Mouse (Mus musculus) G1E-ER4 (cell line): Measurements from ENCODE around the gene Pla2g6. TPM values are rescaled to one million over a fixed set of nuclear protein-coding genes. Genes with fewer than 3 reads are reported as not detected.

Experiments
- GATA1 ChIP-seq: IDR thresholded peaks from one replicate; pipeline ENCODE4 v1.8.0; 2012; ENCODE audit warnings: low read length, inconsistent platforms
- polyA plus RNA-seq: library from polyadenylated mRNA; stranded (reverse); fragments of >175 nt; gene quantifications from 2 replicates; pipeline ENCODE4 v1.2.3, GENCODE M21; 2012

The Pla2g6 gene
- polyA plus RNA-seq, 1 experiment = 25.1 TPM

- no peak for TF ChIP-seq GATA1
These were observed 57.0 kb downstream of the Pla2g6 start for GRCm38 (mm10) chr15:79271124-79271746.

DNA sequence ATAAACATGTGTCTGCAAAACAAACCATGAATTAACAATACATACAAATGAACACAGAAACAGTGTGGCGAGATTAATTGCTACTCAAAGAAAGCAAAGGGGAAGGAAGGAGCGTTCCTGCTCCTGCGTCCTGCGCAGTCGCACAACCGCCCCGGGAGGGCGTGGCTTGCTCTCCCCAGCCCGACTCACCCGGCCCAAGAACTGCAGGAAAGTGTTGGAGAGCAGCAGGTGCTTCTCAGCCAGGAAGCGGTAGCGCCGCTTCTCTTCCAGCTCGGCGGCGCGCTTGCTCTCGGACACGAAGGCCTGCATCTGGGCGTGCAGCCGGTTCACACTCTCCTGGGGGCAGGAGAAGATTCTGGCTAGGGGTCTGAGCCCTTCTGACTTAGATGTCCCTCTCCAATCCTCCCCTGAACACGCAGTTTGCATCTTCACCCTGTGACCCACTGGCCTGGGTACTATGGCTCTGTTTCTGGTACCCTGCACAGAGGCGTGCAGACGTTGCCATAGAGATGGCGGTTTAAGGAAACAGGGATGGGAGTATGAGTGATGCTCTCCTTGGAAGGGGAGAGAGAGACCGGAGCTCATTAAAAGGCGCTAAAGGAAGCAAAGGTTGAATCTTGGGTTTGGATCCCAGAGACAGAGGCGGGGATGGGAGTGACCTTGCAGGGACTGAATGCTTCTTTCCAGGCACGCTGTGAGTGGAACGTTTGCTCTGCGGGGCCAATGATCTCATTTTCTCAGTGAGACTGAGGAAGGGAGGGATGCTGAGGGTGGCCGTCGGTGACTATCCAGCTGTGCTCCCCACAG lies 57.7 kb downstream of the Pla2g6 start:
- TF ChIP-seq GATA1 = no peak

DNA sequence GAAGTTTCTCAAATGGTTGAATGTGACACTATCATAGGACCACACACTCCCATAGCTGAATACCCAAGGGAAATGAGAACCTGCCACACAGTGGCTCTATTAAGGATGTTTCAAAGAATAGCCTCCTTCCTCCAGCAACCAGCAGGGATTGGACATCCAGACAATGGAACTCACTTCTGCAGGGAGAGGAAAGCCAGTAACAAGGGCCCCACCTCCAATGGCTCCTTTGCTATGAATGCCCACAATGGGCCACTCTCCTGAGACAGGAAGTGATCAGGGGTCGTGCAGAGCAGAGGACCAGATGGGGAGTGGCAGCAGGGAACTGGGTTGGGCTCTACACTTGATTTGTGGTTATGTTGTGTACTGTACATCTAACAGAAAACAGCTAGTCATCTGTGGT lies 59.7 kb downstream of the Pla2g6 start:
- no peak for TF ChIP-seq GATA1

GRCm38 (mm10) chr15:79265384-79265783 lies 62.8 kb downstream of the Pla2g6 start:
- TF ChIP-seq GATA1 = no peak

DNA sequence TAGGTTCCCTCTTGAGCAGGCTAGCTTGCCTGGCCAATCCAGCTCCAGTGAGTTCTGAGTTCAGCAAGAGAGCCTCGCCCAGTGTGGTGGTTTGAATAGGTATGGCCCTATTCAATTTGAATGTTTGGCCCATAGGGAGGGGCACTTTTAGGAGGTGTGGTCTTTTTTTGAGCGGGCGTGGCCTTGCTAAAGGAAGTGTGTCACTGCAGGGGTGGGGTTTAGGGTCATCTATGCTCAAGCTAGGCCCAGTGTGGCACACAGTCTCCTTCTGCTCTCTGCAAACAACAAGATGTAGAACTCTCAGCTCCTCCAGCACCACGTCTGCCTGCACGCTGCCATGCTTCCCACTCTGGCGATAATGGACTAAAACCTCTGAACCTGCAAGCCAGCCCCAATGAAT lies 64.5 kb downstream of the Pla2g6 start:
- no peak for TF ChIP-seq GATA1

DNA sequence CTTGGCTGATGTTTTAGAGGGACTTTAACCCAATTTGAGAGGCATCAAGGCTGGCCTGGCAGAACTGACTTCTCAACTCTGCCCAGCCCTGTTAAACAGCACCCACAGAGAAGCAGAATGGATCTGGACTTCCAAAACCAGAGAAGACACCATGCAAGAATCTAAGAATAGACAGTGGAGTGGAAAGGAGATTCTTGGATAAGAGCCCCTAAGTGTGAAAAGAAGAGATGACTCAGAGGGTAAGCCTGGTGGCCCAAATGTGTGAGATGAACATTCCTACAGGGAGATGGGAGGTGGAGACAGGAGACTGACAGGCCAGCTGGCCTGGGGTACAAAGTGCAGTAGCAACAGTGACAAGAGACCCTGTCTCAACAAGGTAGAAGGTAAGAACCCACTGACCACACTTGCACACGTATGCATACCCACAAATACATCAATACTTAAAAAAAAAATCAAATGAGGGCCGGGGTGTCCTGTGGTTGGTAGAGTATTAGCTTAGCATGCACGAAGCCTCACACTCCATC lies 65.3 kb downstream of the Pla2g6 start:
- no peak for TF ChIP-seq GATA1

- no peak for TF ChIP-seq GATA1
These were observed 65.8 kb downstream of the Pla2g6 start for GRCm38 (mm10) chr15:79262375-79262774.

DNA sequence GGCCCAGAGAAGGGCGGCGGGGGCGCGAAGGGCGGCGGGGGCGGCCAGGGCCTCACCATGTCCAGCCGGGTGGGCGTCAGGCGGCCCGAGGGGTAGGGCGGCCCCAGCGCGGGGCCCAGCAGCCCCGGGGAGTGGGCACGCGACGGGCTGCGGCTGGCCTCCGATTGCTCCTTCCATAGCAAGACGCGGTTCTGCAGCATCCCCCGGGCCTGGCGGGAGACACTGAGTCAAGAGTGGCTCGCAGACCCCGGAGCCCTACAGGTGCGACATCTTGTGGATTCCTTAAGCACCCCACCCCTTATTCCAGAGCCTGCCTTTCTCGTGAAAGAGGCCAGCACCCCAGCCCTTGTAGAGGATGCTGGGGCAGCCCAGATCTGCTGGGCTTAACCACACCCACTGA lies 66.4 kb downstream of the Pla2g6 start:
- no peak for TF ChIP-seq GATA1

DNA sequence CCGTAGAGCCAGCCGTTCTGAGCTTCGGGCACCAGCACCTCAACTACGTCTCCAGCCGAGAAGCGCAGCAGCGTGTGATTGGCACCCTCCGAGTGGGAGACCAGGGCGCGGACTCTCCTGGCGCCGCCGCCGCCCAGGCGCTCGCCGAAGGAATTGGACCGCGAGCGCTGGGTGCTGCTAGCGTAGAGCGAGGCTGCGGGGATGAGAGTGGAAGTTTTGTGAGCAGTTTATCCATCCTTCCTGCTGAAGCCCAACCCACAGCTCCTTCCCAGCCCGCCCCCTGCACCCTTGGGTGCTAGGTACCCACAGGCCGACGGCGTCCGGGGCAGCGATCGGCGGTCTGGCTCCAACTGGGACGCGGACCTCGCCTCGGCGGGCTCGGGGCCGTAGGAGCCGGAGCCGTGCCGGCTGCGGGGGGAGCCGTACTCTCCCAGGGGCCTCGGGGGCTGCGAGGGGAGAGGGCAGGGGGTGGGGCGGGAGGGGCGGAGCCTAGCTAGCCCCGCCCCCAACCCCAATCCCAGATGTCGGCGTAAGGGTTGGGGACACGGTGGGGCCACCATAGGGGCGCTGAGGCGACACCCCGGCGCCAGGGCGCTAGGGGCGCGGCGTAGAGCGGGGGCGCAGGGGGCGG lies 67.0 kb downstream of the Pla2g6 start:
- TF ChIP-seq GATA1 = no peak

DNA sequence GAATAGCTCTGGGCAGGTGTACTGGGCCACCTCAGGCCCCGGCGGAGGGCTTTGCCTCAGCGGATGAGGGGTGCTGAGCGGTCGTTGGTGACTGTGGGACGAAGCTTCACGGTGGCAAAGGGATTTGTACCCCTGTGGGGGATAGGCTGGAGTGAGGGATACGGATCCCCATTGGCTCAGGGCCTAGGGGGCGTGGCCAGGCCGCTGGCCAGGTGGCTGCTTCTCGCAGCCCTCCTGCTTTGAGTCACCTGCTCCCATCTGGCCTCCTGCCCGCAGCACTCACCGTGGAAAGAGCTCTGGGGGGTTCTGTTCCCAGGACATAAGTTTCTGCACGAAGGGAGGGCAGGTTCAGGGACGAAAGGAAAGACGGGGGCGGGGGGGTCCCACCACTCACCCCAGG lies 69.7 kb downstream of the Pla2g6 start:
- no peak for TF ChIP-seq GATA1

GRCm38 (mm10) chr15:79254661-79255060 lies 73.5 kb downstream of the Pla2g6 start, which contains the start of gene Slc16a8:
Gene Slc16a8, minus strand, starts transcription at chr15:79254761.
- TF ChIP-seq GATA1 = no peak

DNA sequence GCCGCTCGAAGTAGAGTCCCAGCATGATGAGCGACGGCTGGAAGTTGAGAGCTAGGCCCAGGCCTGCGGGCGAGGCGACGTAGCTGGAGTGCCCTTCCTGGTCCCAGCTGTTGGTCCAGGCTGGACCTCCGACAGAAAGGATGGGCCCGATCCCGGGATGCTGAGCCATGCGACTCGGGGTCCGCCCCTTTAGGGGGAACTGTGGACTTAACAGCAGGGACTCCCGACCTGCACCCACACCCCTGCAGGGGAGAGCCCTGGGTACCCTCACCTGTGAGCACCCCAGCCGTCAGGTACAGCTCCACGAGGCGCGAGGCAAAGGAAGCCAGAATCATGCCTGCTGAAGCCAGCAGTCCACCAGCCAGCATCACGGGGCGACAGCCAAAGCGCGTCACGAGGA lies 75.6 kb downstream of the Pla2g6 start:
- no peak for TF ChIP-seq GATA1

- TF ChIP-seq GATA1 = no peak
These were observed 76.3 kb downstream of the Pla2g6 start for GRCm38 (mm10) chr15:79251781-79252491.

DNA sequence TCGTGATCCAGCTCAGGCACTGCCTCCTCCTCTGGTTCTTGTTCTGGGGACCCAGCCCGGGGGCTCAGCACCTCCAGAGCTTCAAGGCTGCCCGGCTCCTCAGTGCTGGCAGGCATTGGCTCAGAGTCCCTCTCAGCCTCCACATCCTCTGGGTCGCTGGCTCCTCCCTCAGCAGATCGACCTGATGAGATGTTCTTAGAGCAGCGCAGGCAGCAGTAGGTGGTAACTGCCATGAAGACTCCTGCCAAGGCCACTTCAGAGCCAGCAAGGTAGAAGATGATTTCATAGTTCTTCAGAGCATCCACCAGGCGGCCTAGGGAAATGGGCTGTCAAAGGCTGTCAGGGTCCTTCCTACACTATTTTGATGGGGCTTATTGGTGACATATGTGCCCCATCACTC lies 77.0 kb downstream of the Pla2g6 start:
- no peak for TF ChIP-seq GATA1

DNA sequence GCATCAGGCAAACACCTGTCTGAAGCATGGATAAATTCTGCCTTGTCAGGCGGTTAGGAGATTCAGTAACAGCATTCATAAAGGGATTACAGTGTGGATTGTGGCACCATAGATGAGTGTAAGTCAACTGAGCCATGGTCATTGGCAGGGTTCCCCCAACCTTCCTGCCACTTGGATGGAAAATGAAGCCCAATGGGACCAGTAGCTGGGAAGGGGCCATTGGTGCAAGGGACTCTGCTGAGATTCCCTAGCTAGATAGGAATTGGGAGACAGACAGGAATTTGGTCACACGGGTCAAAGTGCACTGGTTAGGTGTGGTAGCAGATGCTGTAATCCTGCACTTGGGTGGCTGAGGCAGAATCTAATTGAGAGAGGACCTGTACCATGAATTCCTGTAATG lies 78.0 kb downstream of the Pla2g6 start:
- TF ChIP-seq GATA1 = no peak

- no peak for TF ChIP-seq GATA1
These were observed 82.9 kb downstream of the Pla2g6 start for GRCm38 (mm10) chr15:79245321-79245720.
